Mouse (Mus musculus) gastrocnemius, adult 18-20 months (tissue): Measurements from ENCODE around the gene Tti1. TPM values are rescaled to one million over a fixed set of nuclear protein-coding genes. Genes with fewer than 3 reads are reported as not detected.

Source experiments
- DNase-seq: peaks from one replicate; pipeline ENCODE4 v3.0.0; 2021; ENCODE audit warnings: low spot score
- total RNA-seq, 2 experiments: library from RNA; stranded (reverse); gene quantifications; 2 replicates each; pipeline ENCODE4 v1.2.3; 2021

Gene Tti1
- total RNA-seq, 2 experiments from 2014 or later: 19.3 to 25.4 TPM

GRCm38 (mm10) chr2:157975595-157975994 is 52.6 kb downstream of the Tti1 start:
- no peak for DNase-seq

- DNase-seq: no peak
These were observed 53.4 kb downstream of the Tti1 start for GRCm38 (mm10) chr2:157974604-157975501.

- peak; percentile 9 for DNase-seq
These were observed 57.6 kb downstream of the Tti1 start for GRCm38 (mm10) chr2:157970669-157971068.

- no peak for DNase-seq
These were observed 58.1 kb downstream of the Tti1 start for GRCm38 (mm10) chr2:157970124-157970523.

GRCm38 (mm10) chr2:157967856-157968255 is 60.4 kb downstream of the Tti1 start:
- no peak for DNase-seq

GRCm38 (mm10) chr2:157957707-157958108 is 70.5 kb downstream of the Tti1 start:
- DNase-seq: no peak

- no peak for DNase-seq
These were observed 74.3 kb downstream of the Tti1 start for GRCm38 (mm10) chr2:157953978-157954377.

GRCm38 (mm10) chr2:157944156-157944893 is 83.9 kb downstream of the Tti1 start:
- no peak for DNase-seq

- peak; percentile 47 for DNase-seq
These were observed 84.6 kb downstream of the Tti1 start for GRCm38 (mm10) chr2:157943514-157944155.

- no peak for DNase-seq
These were observed 87.5 kb downstream of the Tti1 start for GRCm38 (mm10) chr2:157940586-157941185.

GRCm38 (mm10) chr2:157936676-157937075 is 91.6 kb downstream of the Tti1 start:
- DNase-seq: no peak

- no peak for DNase-seq
These were observed 92.6 kb downstream of the Tti1 start for GRCm38 (mm10) chr2:157935444-157936171.

- no peak for DNase-seq
These were observed 95.6 kb downstream of the Tti1 start for GRCm38 (mm10) chr2:157932655-157933054.

Other genes starting within 250 kb of the Tti1 start
- not detected for gene Vstm2l, start 113.8 kb downstream of the Tti1 start, total RNA-seq
- 10 to 100 TPM; 23.2 to 29.3 TPM for gene Rprd1b, start 64 bp upstream of the Tti1 start, total RNA-seq
- gene Tgm2, start 118.0 kb upstream of the Tti1 start, total RNA-seq: 10 to 100 TPM; 40.7 to 47.3 TPM
- gene D630003M21Rik, start 200.8 kb upstream of the Tti1 start, total RNA-seq: 1 to 10 TPM; 1.2 to 1.7 TPM
- not detected for gene Bpi, start 229.7 kb upstream of the Tti1 start, total RNA-seq